Mouse (Mus musculus): ENCODE measurements at regions not wholly inside any gene's neighbourhood (a gene's known extent, or its start where the extent isn't known, plus 50 kb on each side); places are given as distances from the start of the nearest gene placed in this dataset.
"Not testable (repeated sequence)": the region's sequence is repeated elsewhere in the genome, so short reads cannot be mapped to it uniquely, and the experiment has no call there.

GRCm38 (mm10) chr14:17560001-17560400 is 100.1 kb upstream of the Thrb start:
- DNase-seq (ENCODE audit: low spot score in 2 of 2), result not testable (repeated sequence)

GRCm38 (mm10) chr14:17567927-17568326 is 92.1 kb upstream of the Thrb start:
- DNase-seq (ENCODE audit: low spot score in 2 of 2), result no peak

- no peak for DNase-seq (ENCODE audit: low spot score in 2 of 2)
Measured at GRCm38 (mm10) chr14:17569087-17569636, 90.9 kb upstream of the Thrb start.

- DNase-seq (ENCODE audit: low spot score in 2 of 2), result no peak
Measured at GRCm38 (mm10) chr14:17578776-17579175, 81.3 kb upstream of the Thrb start.

- DNase-seq (ENCODE audit: low spot score in 2 of 2), result no peak
Measured at GRCm38 (mm10) chr14:17589595-17589994, 70.5 kb upstream of the Thrb start.

GRCm38 (mm10) chr14:17599553-17599952 is 60.5 kb upstream of the Thrb start:
- DNase-seq (ENCODE audit: low spot score in 2 of 2), result no peak

- no peak for DNase-seq (ENCODE audit: low spot score in 2 of 2)
Measured at GRCm38 (mm10) chr14:17602357-17602756, 57.7 kb upstream of the Thrb start.

GRCm38 (mm10) chr14:17606018-17606417 is 54.0 kb upstream of the Thrb start:
- DNase-seq (ENCODE audit: low spot score in 2 of 2), result no peak

GRCm38 (mm10) chr14:17607186-17607585 is 52.9 kb upstream of the Thrb start:
- DNase-seq (ENCODE audit: low spot score in 2 of 2), result no peak
